Mouse (Mus musculus) lung, embryonic 14.5 days (tissue): ENCODE results near the gene Depdc1b. TPM values are rescaled to one million over a fixed set of nuclear protein-coding genes. Genes with fewer than 3 reads are reported as not detected.

Experiments
- ATAC-seq: fragments of 200-750 bp; cut with Nextera tagmentation; 2 replicates; pipeline ENCODE4 v1.8.0; 2017; ENCODE audit warnings: mild to moderate bottlenecking, moderate TSS enrichment, moderate library complexity; ENCODE audit not compliant: insufficient read depth
- DNase-seq: peaks from one replicate; pipeline ENCODE4 v3.0.0-alpha.2; 2015
- H3K27ac ChIP-seq: fragments of 300-500 bp; sonication (generic); 2 replicates; pipeline ENCODE4 v1.5.1; 2014; ENCODE audit warnings: low read depth, mild to moderate bottlenecking, moderate library complexity
- H3K27me3 ChIP-seq: fragments of 300-500 bp; sonication (generic); 2 replicates; pipeline ENCODE4 v1.6.1; 2014; ENCODE audit warnings: low read length, control low read depth; ENCODE audit not compliant: insufficient read depth
- H3K36me3 ChIP-seq: fragments of 300-500 bp; sonication (generic); 2 replicates; pipeline ENCODE4 v1.6.1; 2014; ENCODE audit warnings: control low read depth; ENCODE audit not compliant: insufficient read depth
- H3K4me1 ChIP-seq: fragments of 300-500 bp; sonication (generic); 2 replicates; pipeline ENCODE4 v1.6.1; 2014; ENCODE audit warnings: antibody characterized with exemption, control low read depth; ENCODE audit not compliant: insufficient read depth
- H3K4me2 ChIP-seq: fragments of 300-500 bp; sonication (generic); 2 replicates; pipeline ENCODE4 v1.6.1; 2014; ENCODE audit warnings: mild to moderate bottlenecking
- H3K4me3 ChIP-seq: fragments of 300-500 bp; sonication (generic); 2 replicates; pipeline ENCODE4 v1.5.1; 2014; ENCODE audit warnings: low read depth, low read length
- H3K9ac ChIP-seq: fragments of 300-500 bp; sonication (generic); 2 replicates; pipeline ENCODE4 v1.6.1; 2014
- H3K9me3 ChIP-seq: fragments of 300-500 bp; sonication (generic); 2 replicates; pipeline ENCODE4 v1.6.1; 2016; ENCODE audit warnings: low read depth, low read length, control low read depth
- CTCF ChIP-seq: IDR thresholded peaks from 2 replicates; pipeline ENCODE4 v1.5.1; 2016; ENCODE audit warnings: antibody characterized with exemption, low read depth
- whole genome bisulfite sequencing: fragments of 180-500 bp; shearing (Covaris S2); extraction: QIAGEN DNeasy Blood & Tissue Kit; methylation state at CpG from one replicate; pipeline ENCODE4 v1.1.7; 2014; 5-methylcytosine and 5-hydroxymethylcytosine counted together
- polyA plus RNA-seq: library from polyadenylated mRNA; unstranded; fragments of >200 nt; fragmentation: Nextera tagmentation; extraction: Ambion mirVana; gene quantifications from 2 replicates; pipeline ENCODE4 v1.2.1, GENCODE M21; 2014

The Depdc1b gene
- polyA plus RNA-seq, 1 experiment from 2014 or later: 20.2 TPM

- no peak overlapping the region for H3K4me3 ChIP-seq
- 76% methylated on average over 2 of the region's 2 CpGs for WGBS
Observed at GRCm38 (mm10) chr13:108451122-108451521, 135.0 kb downstream of the Depdc1b start.

GRCm38 (mm10) chr13:108453064-108453919 lies 137.2 kb downstream of the Depdc1b start:
- H3K4me3 ChIP-seq: no peak overlapping the region
- ATAC-seq: no peak
- H3K9me3 ChIP-seq: no peaks in the 10 kb centered on the region
- no peak overlapping the region for H3K27ac ChIP-seq
- TF ChIP-seq CTCF: no peak
- no peak overlapping the region for H3K4me2 ChIP-seq
- DNase-seq: no peak
- H3K9ac ChIP-seq: no peak overlapping the region
- WGBS: 58% methylated on average over 6 of the region's 6 CpGs
- no peaks in the 10 kb centered on the region for H3K36me3 ChIP-seq
- no peaks in the 10 kb centered on the region for H3K27me3 ChIP-seq
- 0 out of 2 replicates have a peak, but pooled peaks cover 5% of the 10 kb centered on the region for H3K4me1 ChIP-seq

More at GRCm38 (mm10) chr13:108451122-108451521, 135.0 kb downstream of the Depdc1b start:
- Histone ChIP-seq H3K9ac (no peak overlapping the region), H3K36me3 (no peaks in the 10 kb centered on the region), H3K4me2 (no peak overlapping the region), H3K27ac (no peak overlapping the region), H3K27me3 (no peaks in the 10 kb centered on the region), H3K9me3 (no peaks in the 10 kb centered on the region), H3K4me1 (0 out of 2 replicates have a peak, but pooled peaks cover 5% of the 10 kb centered on the region)
- ATAC-seq: no peak
- TF ChIP-seq CTCF: no peak
- DNase-seq: no peak

Other genes starting within 250 kb of the Depdc1b start
- gene Ndufaf2, start 157.7 kb upstream of the Depdc1b start, polyA plus RNA-seq: 79.7 and 80.3 TPM in 2 replicates
- gene Ercc8, start 157.6 kb upstream of the Depdc1b start, polyA plus RNA-seq: 21.3 and 23.7 TPM in 2 replicates
- 9.7 and 9.9 TPM in 2 replicates for gene Elovl7, start 101.9 kb upstream of the Depdc1b start, polyA plus RNA-seq
- gene Pde4d, start 133.6 kb downstream of the Depdc1b start, polyA plus RNA-seq: 14.5 and 16.2 TPM in 2 replicates